Comparison of ENCODE assay signal across 21 mouse cellular contexts in the genomic region with DNA sequence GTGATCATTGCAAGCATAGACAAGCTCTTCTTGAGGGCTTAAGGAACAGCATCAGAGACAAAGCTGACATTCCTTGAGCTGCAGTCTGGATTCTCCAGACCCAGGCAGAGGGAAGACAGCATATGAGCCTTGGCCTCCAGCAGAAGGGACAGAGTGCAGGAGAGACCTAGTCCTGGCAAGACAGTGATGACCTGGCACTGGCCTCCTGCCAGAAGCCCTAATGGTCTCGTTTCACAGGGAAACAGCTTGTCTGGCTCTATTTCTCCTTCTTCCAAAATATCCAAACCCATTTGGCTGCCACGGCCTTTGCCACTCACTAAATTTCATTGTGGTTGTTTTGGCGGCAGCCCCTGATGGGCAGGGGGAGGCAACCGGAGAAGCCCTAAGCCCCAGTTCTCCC. TPM values are rescaled to one million over a fixed set of nuclear protein-coding genes. Genes with fewer than 3 reads are reported as not detected.
DNase-seq lines count a peak whose midpoint lies in the region; ATAC-seq lines count a peak whose summit lies in the region.
"Had no signal": no experiment of that assay in that cellular context is flagged by ENCODE, and none has a peak within 500 bp of the region (broad histone marks: within the 10 kb centered on the region; RNA-seq: fewer than 3 reads in every experiment).

No protein-coding gene starts in this region.

- WGBS in kidney, embryonic 16.5 days, result 43% methylated on average over 4 of the region's 4 CpGs

- H3K4me1 ChIP-seq in kidney, embryonic 16.5 days (ENCODE audit: insufficient read depth, low read length), result peaks cover 21% of the 10 kb centered on the region
- H3K4me1 ChIP-seq: liver, embryonic 15.5 days; megakaryocyte, embryonic 14.5 days had no signal

- ATAC-seq in kidney, embryonic 16.5 days (ENCODE audit: low FRiP score, low TSS enrichment), result no peak
- ATAC-seq: CD4-positive, CD25-positive, alpha-beta regulatory T cell, adult 4 months; hindbrain, embryonic 16.5 days had no signal

- DNase-seq in kidney, adult 11 months, result peak; percentile 81
- DNase-seq in brain, adult 2 months (ENCODE audit: low read depth, low spot score), result peak; percentile 23
- peak; percentile 21 for DNase-seq in cerebellum, adult 9-11 months
- DNase-seq in kidney, postnatal 10 days, result peak; percentile 80
- no peak for DNase-seq in ovary, postnatal 14 days (ENCODE audit: low spot score)
- no peak for DNase-seq in adrenal gland, postnatal 10 days
- DNase-seq: adrenal gland, postnatal 25 days; gastrocnemius, postnatal 10 days; heart, postnatal 10 days; lung, postnatal 10 days; right cerebral cortex, postnatal 14 days had no signal

- peaks cover 22% of the 10 kb centered on the region for H3K36me3 ChIP-seq in kidney, embryonic 16.5 days (ENCODE audit: insufficient read depth, low read length)
- H3K36me3 ChIP-seq: limb, embryonic 12.5 days; liver, embryonic 15.5 days had no signal

- no peak overlapping the region for H3K27ac ChIP-seq in kidney, embryonic 16.5 days (ENCODE audit: low read length)
- H3K27ac ChIP-seq: limb, embryonic 12.5 days; liver, embryonic 15.5 days had no signal

- no peaks in the 10 kb centered on the region for H3K9me3 ChIP-seq in kidney, embryonic 16.5 days (ENCODE audit: low read length)
- H3K9me3 ChIP-seq: limb, embryonic 12.5 days; liver, embryonic 15.5 days; megakaryocyte, embryonic 14.5 days had no signal

- no peak overlapping the region for H3K4me2 ChIP-seq in kidney, embryonic 16.5 days (replicated peaks; ENCODE audit: low read depth, low read length)
- H3K4me2 ChIP-seq: limb, embryonic 12.5 days; liver, embryonic 15.5 days had no signal

- H3K4me3 ChIP-seq in kidney, embryonic 16.5 days (ENCODE audit: low read length), result no peak overlapping the region
- H3K4me3 ChIP-seq: limb, embryonic 12.5 days; liver, embryonic 15.5 days; megakaryocyte, embryonic 14.5 days; myocyte had no signal

- no peaks in the 10 kb centered on the region for H3K27me3 ChIP-seq in kidney, embryonic 16.5 days (ENCODE audit: insufficient read depth, low read length)

- H3K9ac ChIP-seq in kidney, embryonic 16.5 days (replicated peaks; ENCODE audit: low read length), result no peak overlapping the region
- H3K9ac ChIP-seq: limb, embryonic 12.5 days; liver, embryonic 15.5 days had no signal

RNA-seq across cellular contexts. Expression of a gene that starts 36.1 kb away (rescaled TPM):
- polyA plus RNA-seq in kidney, embryonic 16.5 days (2015; fragmentation: Nextera tagmentation; extraction: Ambion mirVana), result 23.8 and 33.2 TPM in 2 replicates
- total RNA-seq in adrenal gland, postnatal 10 days (2021), result not detected
- total RNA-seq: adrenal gland, postnatal 25 days; gastrocnemius, postnatal 10 days; heart, postnatal 10 days; MEL had no signal
- polyA plus RNA-seq: large intestine, adult 2 months; limb, embryonic 12.5 days; liver, embryonic 15.5 days; myocyte; urinary bladder, adult 2 months had no signal

Comparison
In these comparisons a context has a peak if more than half of its experiments do, and no peak if none do; other contexts are left out.
1. DNase-seq: peak in kidney, adult 11 months (single experiment), brain, adult 2 months (single experiment), cerebellum, adult 9-11 months (single experiment) and kidney, postnatal 10 days (single experiment); none in ovary, postnatal 14 days (single experiment) and adrenal gland, postnatal 10 days (single experiment).